ENCODE assay signal across 15 mouse cellular contexts in genomic region chr5:144720281-144720680, GRCm38 (mm10). TPM values are rescaled to one million over a fixed set of nuclear protein-coding genes. Genes with fewer than 3 reads are reported as not detected.
A peak's percentile ranks its signal among the peaks of the same experiment; 100 is the strongest.
DNase-seq lines count a peak whose midpoint lies in the region.
"Had no signal": no experiment of that assay in that cellular context is flagged by ENCODE, and none has a peak within 500 bp of the region (broad histone marks: within the 10 kb centered on the region; RNA-seq: fewer than 3 reads in every experiment).

No protein-coding gene starts in this region.

- peak; percentile 25 for DNase-seq in cerebellum, adult 9-11 months
- no peak for DNase-seq in cerebellum, adult 11 months
- DNase-seq in left cerebral cortex, adult 18-20 months (ENCODE audit: low spot score in 2 of 2), result peak; percentile 53 to 58
- DNase-seq in left cerebral cortex, adult 11 months (ENCODE audit: low spot score), result no peak
- DNase-seq in frontal cortex, postnatal 36 days (ENCODE audit: low spot score in 2 of 2), result peak; percentile 39 to 53
- peak; percentile 61 for DNase-seq in right cerebral cortex, postnatal 25 days
- DNase-seq in testis, postnatal 14 days (ENCODE audit: low spot score), result no peak
- DNase-seq in spleen, postnatal 14 days (ENCODE audit: low spot score in 2 of 2), result no peak
- DNase-seq: adrenal gland, postnatal 36 days; kidney, postnatal 14 days; lung, adult 18-20 months; lung, postnatal 4 days; midbrain, embryonic 14.5 days; thymus, postnatal 14 days had no signal

RNA-seq across cellular contexts. Expression of gene Tmem130, which starts 41.3 kb away (rescaled TPM):
- total RNA-seq in left cerebral cortex, adult 18-20 months (2021), result 100 to 1,000 TPM; 189 to 201 TPM
- total RNA-seq: gastrocnemius, adult 18-20 months had no signal

RNA-seq across cellular contexts. Expression of gene Trrap, which starts 47.3 kb away (rescaled TPM):
- 100 to 1,000 TPM; 138 to 146 TPM for total RNA-seq in left cerebral cortex, adult 18-20 months (2021)

Comparison
In these comparisons a context has a peak if more than half of its experiments do, and no peak if none do; other contexts are left out.
1. DNase-seq: peak in cerebellum, adult 9-11 months (single experiment), left cerebral cortex, adult 18-20 months (2 of 2), frontal cortex, postnatal 36 days (2 of 2) and right cerebral cortex, postnatal 25 days (single experiment); none in cerebellum, adult 11 months (single experiment), left cerebral cortex, adult 11 months (single experiment), testis, postnatal 14 days (single experiment) and spleen, postnatal 14 days (0 of 2).